Mouse (Mus musculus) kidney, adult 9 months (tissue): ENCODE data around the gene 4930562C15Rik.

ENCODE experiments used
- DNase-seq: peaks from one replicate; pipeline ENCODE4 v3.0.0; 2022

Gene 4930562C15Rik

GRCm38 (mm10) chr16:4862863-4863483 is 27.8 kb downstream of the 4930562C15Rik start:
- peak; percentile 73 for DNase-seq

DNA sequence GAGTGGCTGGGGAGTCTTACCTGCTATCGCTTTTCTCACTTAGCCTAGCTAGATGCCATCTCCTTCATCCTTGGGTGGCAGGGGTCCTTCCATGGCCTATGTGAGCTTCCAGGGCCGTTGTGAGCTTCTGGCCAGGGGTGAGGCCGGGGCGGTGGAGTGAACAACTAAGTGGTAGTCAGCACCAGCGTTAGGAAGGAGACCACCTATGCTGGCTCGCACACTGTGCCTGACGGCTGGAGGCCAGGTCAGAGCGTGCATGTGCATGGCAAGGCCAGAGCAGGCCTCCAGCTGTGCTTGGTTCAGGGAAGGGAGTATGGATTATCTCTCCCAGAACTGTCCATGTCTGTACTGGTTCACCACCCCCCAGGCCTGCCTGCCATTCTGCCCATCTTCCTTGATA is 28.5 kb downstream of the 4930562C15Rik start:
- DNase-seq, result no peak

- DNase-seq, result peak; percentile 90
These were observed 31.0 kb downstream of the 4930562C15Rik start for GRCm38 (mm10) chr16:4866101-4866695.

DNA sequence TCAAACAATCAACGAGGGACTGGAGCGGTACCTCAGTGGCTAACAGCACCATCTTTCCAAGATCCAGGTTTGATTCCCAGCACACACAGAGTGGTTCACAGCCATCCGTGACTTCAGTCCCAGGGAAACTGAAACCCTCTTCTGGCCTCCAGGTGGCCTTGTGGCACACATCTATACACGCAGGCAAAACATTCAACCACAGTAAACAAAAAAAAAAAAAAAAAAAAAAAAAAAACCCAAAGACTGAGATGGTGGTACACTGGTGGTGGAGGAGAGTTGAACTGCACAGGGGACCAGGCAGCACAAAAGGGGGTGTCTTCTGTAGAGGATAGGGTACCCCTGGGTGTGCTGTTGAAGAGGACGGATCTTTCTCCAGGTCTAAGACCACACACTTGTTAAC is 35.3 kb downstream of the 4930562C15Rik start:
- no peak for DNase-seq

DNA sequence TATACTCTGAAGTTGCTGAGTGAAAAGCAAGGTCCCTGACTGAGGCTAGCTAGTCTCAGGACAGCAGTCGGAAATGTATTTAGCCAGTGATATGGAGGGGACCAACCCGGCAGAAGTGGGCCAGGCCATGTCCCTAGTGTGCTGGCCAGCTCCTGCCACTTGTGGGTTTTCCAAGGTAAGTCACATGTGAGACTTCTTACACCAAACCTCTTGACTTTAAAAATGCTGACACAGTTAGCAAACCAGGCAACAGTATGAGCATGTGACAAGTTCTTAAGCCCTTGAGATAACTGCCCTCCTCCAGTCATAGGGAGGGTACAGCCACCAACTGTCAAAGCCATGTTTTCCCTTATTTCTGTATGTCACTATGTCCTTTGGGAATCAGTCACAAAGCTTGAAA is 36.7 kb downstream of the 4930562C15Rik start:
- no peak for DNase-seq

DNA sequence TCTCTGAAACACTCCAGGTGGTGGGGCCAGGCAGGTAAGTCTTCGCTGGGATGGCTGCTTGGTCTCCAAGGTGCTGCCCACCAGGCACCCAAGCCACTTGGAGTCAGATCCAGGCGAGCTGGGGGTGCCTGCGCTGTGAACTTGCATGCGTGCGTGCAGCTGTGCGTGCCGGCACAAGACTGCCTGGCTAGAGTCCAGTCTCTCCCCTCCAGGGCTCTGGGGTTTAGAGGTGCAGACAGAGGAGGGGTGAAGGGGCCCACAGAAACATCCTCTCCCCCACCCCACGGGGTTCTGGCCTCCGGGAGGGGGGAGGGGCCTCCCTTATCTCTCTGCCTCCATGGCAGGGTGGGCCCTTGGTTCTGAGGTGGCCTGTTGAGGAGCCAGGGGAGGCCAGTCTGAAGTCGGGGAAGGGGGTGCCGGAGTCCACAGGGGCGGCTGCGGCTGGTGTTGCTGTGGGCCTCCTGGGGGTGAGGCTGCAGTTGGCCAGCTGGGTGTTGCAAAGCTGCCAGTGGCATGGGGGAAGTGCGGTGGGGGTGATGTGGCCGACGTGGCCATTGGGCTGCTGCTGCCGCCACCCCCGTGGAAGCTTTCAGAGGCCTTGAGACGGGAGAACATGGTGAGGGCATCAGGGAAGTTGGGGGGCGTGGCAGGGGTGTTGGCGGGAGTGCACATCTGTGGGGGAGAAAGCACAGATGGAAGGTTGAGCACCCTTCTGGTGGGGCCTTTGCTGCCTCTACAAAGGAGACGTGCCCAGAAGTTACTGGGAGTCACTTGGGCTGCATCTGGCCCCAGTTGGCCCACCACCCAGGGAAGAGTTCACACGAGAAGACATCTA is 40.2 kb downstream of the 4930562C15Rik start:
- no peak for DNase-seq

DNA sequence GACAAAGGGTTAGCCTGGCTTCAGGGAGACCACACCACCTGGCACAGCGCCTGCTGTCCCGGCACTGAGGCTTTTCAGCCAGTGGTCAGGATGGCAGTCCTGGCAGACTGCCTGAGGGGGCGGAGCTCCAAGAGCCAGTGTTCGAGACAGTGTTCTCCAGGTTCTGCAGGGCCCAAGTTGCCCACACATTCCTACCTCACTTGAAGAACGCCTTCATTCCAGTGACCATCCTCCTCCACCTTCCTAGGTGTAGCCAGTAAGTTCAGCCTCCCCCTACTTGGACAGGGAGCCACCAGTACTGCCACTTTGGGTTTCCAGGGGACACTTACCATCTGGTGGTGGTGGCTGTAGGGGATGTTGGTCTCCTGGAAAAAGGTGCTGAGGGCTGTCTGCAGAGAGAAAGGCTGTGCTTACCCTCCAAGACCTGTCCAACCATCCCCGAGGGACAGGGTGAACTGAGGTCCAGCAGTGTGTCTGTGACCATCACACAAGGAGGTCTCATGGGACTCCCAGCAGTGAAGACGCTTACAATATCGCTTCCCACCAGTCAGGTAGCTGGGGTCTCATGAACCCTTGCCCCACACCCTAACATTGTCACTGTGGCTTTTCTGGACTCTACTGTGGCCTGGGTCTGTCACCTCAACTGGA is 40.9 kb downstream of the 4930562C15Rik start:
- peak; percentile 82 for DNase-seq

DNA sequence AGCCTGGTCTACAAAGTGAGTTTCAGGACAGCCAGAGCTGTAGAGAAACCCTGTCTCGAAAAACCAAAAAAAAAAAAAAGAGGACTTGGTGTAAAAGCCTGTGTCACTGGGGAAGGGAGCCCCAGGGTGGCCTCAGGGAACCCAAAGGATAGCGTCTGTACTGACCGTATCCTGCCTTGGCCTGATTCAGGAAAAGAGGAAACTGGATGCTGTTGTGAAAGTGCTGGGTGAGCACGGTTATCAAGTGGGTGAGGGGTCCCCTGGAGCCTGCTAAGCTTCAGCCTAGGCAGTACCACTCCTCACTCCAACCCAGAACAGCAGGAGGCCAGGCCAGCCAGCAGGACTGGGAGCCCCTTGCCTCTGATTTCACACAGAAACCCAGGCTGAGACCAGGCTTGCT is 42.0 kb downstream of the 4930562C15Rik start:
- DNase-seq, result no peak

GRCm38 (mm10) chr16:4877701-4878100 is 42.5 kb downstream of the 4930562C15Rik start:
- no peak for DNase-seq

DNA sequence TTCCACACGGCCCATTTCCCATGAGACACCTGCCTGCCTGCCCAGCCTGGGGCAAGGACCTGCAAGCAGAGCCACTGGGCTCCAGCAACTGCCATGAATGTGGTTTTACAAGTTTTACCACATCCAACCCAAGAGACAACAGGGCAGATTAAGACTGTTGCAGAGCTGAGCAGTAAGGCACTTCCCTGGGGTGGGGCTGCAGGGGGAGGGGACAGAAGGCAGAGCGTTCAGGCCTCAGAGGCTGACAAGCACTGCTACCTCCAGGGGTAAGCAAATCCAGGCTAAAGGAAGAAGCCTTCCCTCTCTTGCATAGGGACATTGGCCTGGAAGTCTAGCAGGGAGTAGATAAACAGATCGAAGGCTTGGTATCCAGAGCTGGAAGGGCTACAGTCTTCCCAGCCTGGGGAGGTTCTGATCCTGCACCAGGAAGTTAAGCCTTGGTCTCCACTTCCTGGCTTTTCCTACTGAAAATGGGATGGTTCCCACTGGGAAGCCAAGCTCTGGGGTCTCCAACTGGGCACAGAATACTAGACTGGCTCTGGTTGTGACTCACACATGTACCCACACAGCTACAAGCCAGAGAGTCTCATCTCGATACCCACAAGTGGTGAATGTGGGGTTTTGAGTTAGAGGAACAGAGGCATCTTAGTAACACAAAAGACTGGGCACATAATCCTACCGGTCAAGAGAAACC is 43.1 kb downstream of the 4930562C15Rik start:
- no peak for DNase-seq

DNA sequence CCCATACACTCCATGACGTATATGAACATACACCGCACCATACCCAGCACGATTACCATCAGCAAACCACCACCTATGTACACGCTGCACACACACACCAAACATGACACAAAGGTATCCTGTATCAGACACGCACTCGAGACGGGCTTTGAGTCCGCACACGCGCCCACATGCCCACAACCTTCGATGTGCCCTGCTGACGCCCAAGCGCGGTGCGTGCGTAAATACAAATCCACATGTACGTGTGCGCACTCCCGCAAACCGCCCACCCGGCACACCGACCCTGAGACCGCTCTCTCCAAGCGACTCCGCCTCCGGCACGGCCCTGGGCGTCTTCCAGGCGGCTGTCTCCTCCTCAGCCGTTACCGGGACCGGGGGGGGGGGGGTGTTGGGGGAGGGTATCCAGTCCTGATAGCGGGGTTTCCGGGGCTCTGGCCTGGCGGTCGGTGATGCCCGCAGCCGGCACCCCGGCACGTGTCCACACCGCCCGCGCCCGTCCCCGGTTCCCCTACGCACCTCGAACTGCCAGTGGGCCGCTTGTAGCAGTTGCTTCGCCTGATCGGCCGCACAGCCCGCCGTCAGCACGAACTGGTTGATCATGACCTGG is 44.0 kb downstream of the 4930562C15Rik start:
- no peak for DNase-seq

DNA sequence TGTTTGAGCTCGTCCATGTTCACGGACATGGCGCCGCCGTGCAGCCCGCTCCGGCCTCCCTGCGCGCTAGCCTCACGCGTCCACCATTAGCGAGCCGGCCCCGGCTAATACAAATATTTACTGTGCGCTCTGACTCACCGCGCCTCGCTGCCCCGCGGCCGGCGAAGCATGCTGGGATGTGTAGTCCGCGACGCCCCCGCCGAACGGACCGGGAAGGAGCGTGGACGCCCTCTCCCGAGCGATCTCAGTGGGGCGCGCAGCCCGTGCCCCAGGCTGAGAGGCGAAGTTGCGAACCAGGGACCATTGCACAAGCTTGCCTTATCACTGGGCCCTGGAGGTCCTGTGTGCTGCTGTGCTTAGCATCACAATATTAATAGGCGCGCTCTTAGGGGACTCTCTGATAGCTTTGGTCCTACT is 44.5 kb downstream of the 4930562C15Rik start:
- peak; percentile 91 for DNase-seq

- DNase-seq, result peak; percentile 99
These were observed 45.1 kb downstream of the 4930562C15Rik start, which contains the start of gene Ubald1 for GRCm38 (mm10) chr16:4880136-4880825. TSS of gene Ubald1 (minus strand) at chr16:4880315.

DNA sequence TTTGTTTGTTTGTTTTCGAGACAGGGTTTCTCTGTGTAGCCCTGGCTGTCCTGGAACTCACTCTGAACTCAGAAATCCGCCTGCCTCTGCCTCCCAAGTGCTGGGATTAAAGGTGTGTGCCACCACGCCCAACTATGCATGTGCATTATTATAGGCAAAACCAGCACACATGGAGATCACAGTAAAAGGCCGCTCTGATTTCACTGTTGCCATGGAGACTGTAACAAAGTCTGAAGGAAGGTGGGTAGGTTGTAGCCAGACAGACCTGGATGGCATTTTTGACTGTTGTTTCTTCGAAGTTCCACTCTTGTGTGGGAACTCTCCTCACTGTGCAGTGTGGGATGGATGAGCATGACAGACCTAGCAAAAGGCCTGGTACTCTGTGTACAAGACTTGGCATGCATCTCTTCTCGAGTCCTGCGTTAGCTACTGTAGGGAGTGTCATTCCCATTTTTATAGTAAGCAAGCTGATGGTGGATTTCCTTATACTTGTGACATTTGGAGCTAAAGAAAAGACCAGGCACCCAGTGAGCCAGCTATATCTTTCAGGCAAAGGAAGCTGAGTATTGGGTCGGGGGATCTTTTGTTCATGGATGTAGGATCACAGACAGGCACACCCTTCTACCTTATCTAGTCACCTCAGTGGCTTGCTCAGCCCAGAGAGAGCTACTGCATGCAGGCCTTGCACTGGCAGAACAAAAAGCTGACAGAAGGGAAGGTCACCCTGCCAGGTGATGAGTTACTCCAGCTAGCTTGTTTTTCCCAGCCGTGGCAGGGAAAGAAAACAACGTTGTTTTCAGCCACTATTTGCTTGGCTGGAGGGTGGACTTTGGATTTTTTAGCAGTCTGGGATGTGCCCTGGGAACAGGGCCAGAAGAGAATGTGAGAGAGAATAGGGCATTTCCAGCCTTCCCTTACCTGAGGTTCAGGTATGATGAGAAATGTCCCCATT is 46.5 kb downstream of the 4930562C15Rik start:
- DNase-seq, result peak; percentile 87

- DNase-seq, result no peak
These were observed 49.7 kb downstream of the 4930562C15Rik start for GRCm38 (mm10) chr16:4884930-4885329.

- DNase-seq, result peak; percentile 91
These were observed 50.8 kb downstream of the 4930562C15Rik start, which contains the start of gene Mgrn1 for GRCm38 (mm10) chr16:4885760-4886689. TSS of gene Mgrn1 (plus strand) at chr16:4886249.

DNA sequence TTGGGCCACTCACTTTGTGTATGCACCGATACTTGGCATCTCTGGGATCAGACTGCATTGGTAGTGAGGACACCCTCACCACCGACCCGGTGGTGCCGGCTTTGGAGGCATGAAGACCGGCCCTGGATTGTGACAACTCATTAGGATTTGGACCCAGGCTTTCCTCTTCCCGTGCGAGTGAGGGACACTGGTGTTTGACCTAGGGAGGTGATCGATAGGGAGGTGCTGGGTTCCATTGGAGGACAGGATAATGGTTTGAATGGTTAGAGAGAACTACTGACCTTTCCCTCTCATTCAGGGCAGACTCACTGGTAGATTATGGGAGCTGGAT is 51.4 kb downstream of the 4930562C15Rik start:
- DNase-seq, result no peak

- no peak for DNase-seq
These were observed 55.0 kb downstream of the 4930562C15Rik start for GRCm38 (mm10) chr16:4890201-4890709.

- no peak for DNase-seq
These were observed 57.0 kb downstream of the 4930562C15Rik start for GRCm38 (mm10) chr16:4892171-4892570.
